Mouse (Mus musculus) embryonic fibroblast, embryonic 13.5 days (primary cell): Measurements from ENCODE around the gene Gm17268.

Experiments
- CTCF ChIP-seq: IDR thresholded peaks from 2 replicates; pipeline ENCODE4 v1.5.1; 2011; ENCODE audit warnings: mild to moderate bottlenecking, control low read depth, low read length, moderate library complexity, borderline replicate concordance; ENCODE audit not compliant: insufficient read depth
- POLR2A ChIP-seq: IDR thresholded peaks from 2 replicates; pipeline ENCODE4 v1.6.1; 2011; ENCODE audit warnings: low read depth, mild to moderate bottlenecking, control low read depth, low read length, moderate library complexity

DNA sequence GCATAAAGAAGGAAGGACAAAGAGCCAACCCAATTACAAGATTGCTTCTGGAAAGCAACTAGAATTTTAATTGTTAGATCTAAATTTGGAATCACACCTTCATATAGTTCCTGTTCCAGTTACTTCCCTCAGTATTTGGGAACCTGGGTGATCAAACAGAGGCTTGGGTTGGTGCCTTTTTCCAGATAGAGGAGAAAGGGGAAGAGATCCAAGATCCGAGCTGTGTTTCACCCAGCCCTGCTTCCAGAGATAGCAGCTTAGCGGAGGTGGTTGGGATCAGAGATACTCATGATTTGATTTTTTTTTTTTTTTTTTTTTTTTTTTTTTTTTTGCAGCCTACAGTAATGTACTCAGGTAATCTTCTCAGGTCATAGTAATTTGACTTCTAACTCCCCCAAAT lies 2.5 kb downstream of the Gm17268 start:
- TF ChIP-seq POLR2A (no peak), CTCF (no peak)
